Mouse (Mus musculus): ENCODE measurements at regions not wholly inside any gene's neighbourhood (a gene's known extent, or its start where the extent isn't known, plus 50 kb on each side); places are given as distances from the start of the nearest gene placed in this dataset.

- TF ChIP-seq CTCF (IDR thresholded peaks at IDR 0.05; ENCODE audit: insufficient read depth, low read depth, low read length) (no peak), POLR2A (IDR thresholded peaks at IDR 0.05; ENCODE audit: insufficient read depth, low read depth, low read length) (no peak)
Observed at GRCm38 (mm10) chr6:127392799-127393172, 53.9 kb upstream of the Parp11 start.
